Mouse (Mus musculus): ENCODE measurements at regions not wholly inside any gene's neighbourhood (a gene's known extent, or its start where the extent isn't known, plus 50 kb on each side); places are given as distances from the start of the nearest gene placed in this dataset.

DNA sequence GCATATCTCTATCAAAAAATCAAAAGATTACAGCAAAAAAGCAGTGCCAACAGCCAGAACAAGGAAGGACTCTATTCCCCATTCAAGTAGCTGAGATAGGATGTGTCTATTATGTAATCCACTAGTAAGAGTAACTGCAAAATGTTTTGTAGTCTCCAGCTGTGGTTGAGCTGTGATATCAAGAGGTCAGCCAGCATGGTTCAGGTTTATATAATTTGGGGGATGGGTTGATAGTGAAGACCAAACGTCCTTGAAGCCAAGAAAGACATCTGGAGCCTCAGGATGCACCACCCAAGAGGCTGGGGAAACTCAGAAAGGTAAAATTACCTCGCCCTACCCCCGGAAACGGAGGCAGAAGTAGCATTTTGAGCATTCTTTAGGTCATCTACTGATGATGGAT lies 158.3 kb upstream of the Plxnc1 start:
- TF ChIP-seq POLR2A (IDR thresholded peaks at IDR 0.05; ENCODE audit: borderline replicate concordance, control insufficient read depth, low read depth, low read length) (no peak), CTCF (IDR thresholded peaks at IDR 0.05; ENCODE audit: control insufficient read depth, insufficient read depth, low read length) (no peak)

Measured in bone marrow, adult 2 months (tissue).